Mouse (Mus musculus): ENCODE results near the gene Acer2. TPM values are rescaled to one million over a fixed set of nuclear protein-coding genes. Genes with fewer than 3 reads are reported as not detected.

Acer2 gene
- total RNA-seq, 2 experiments from 2014 or later, result 18.2 to 19.0 TPM

GRCm38 (mm10) chr4:86887879-86888278, 13.7 kb downstream of the Acer2 start:
- peak; percentile 34 for DNase-seq

- no peak for DNase-seq
These were observed 23.2 kb downstream of the Acer2 start for GRCm38 (mm10) chr4:86897411-86897810.

- peak; percentile 45 for DNase-seq
These were observed 24.7 kb downstream of the Acer2 start for GRCm38 (mm10) chr4:86898791-86899474.

- peak; percentile 21 for DNase-seq
These were observed 28.2 kb downstream of the Acer2 start for GRCm38 (mm10) chr4:86902351-86902750.

GRCm38 (mm10) chr4:86904969-86905368, 30.8 kb downstream of the Acer2 start:
- peak; percentile 20 for DNase-seq

GRCm38 (mm10) chr4:86905869-86906268, 31.7 kb downstream of the Acer2 start:
- no peak for DNase-seq

GRCm38 (mm10) chr4:86911576-86912341, 37.6 kb downstream of the Acer2 start:
- peak; percentile 32 for DNase-seq

GRCm38 (mm10) chr4:86912757-86913156, 38.6 kb downstream of the Acer2 start:
- no peak for DNase-seq

GRCm38 (mm10) chr4:86916062-86916461, 41.9 kb downstream of the Acer2 start:
- DNase-seq, result no peak

GRCm38 (mm10) chr4:86923476-86924055, 49.4 kb downstream of the Acer2 start:
- DNase-seq, result no peak

- peak; percentile 89 for DNase-seq
These were observed 50.7 kb downstream of the Acer2 start for GRCm38 (mm10) chr4:86924804-86925458.

GRCm38 (mm10) chr4:86926997-86927396, 52.8 kb downstream of the Acer2 start:
- no peak for DNase-seq

- no peak for DNase-seq
These were observed 56.0 kb downstream of the Acer2 start for GRCm38 (mm10) chr4:86930101-86930635.

GRCm38 (mm10) chr4:86930636-86931456, 56.6 kb downstream of the Acer2 start:
- DNase-seq, result peak; percentile 37

GRCm38 (mm10) chr4:86933026-86933425, 58.8 kb downstream of the Acer2 start:
- no peak for DNase-seq

GRCm38 (mm10) chr4:86936217-86936616, 62.0 kb downstream of the Acer2 start:
- no peak for DNase-seq

- DNase-seq, result no peak
These were observed 62.5 kb downstream of the Acer2 start for GRCm38 (mm10) chr4:86936706-86937105.

GRCm38 (mm10) chr4:86942656-86943055, 68.5 kb downstream of the Acer2 start:
- no peak for DNase-seq

- no peak for DNase-seq
These were observed 69.1 kb downstream of the Acer2 start for GRCm38 (mm10) chr4:86943296-86943695.

- no peak for DNase-seq
These were observed 74.6 kb downstream of the Acer2 start for GRCm38 (mm10) chr4:86948794-86949193.

- DNase-seq, result no peak
These were observed 79.3 kb downstream of the Acer2 start for GRCm38 (mm10) chr4:86953519-86953918.

GRCm38 (mm10) chr4:86955448-86955847, 81.3 kb downstream of the Acer2 start:
- no peak for DNase-seq

All from heart, postnatal 4 days (tissue).